Mouse (Mus musculus) c-Kit-negative CD71-positive TER-119-positive erythroid progenitor cells, embryonic 14.5 days (primary cell): ENCODE data around the gene Dmkn.

ENCODE experiments used
- DNase-seq: peaks from one replicate; pipeline ENCODE4 v3.0.0-alpha.2; 2013; ENCODE audit warnings: low read depth, low spot score

Gene Dmkn

GRCm38 (mm10) chr7:30761769-30762352, 1.7 kb upstream of the Dmkn start:
- no peak for DNase-seq

DNA sequence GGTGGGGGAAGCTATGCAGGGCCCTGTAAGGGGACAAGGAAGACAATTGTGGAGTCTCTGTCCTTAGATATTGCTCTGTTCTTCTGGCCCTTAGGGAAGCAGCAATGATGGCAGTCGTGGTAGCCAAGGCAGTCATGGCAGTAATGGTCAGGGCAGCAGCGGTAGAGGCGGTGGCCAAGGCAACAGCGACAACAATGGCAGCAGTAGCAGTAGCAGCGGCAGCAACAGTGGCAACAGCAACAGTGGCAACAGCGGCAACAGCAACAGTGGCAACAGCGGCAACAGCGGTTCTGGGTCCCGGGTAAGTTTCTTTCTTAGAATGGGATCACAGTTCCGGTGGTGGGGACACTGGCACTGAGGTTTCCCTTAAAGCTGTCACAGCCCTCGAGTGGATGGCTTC, 1.6 kb downstream of the Dmkn start:
- no peak for DNase-seq

- no peak for DNase-seq
Observed at GRCm38 (mm10) chr7:30766408-30766807, 2.9 kb downstream of the Dmkn start.

DNA sequence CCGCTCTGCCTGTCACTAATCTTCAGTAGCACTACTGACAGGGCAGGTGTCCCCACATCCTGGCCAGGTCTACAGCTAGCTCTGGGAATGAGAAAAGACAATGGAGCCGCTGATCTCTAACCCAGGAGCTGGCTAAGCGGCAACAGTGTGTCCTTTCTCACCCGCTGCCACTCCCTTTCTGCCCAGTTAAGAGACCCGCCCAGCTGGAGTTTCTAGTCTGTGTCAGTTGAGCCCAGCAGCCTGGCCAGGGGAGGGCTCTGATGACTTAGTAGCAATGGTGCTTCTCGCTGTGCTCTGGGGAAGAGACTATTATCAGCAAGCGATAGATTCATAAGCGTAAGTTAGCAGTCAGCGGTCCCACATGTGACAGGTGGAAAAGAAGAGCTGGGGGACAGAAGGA, 5.7 kb downstream of the Dmkn start:
- no peak for DNase-seq

GRCm38 (mm10) chr7:30776104-30776503, 12.5 kb downstream of the Dmkn start:
- DNase-seq = no peak

- no peak for DNase-seq
Observed at GRCm38 (mm10) chr7:30777081-30777579, 13.6 kb downstream of the Dmkn start.

DNA sequence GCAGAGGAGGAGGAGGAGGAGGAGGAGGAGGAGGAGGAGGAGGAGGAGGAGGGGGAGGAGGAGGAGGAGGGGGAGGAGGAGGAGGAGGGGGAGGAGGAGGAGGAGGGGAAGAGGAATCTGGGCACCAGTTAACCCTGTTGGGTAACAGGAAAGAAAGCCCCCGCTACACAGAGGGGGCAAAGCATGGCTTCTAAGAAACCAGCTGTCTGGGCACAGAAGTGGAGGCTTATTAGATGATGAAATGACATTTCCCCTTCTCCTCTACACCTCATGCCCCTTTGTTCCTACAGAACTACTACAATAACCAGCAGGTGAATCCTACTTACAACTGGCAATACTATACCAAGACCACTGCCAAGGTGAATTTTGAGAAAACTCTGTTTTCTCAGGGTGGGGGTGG, 14.4 kb downstream of the Dmkn start:
- no peak for DNase-seq

- DNase-seq = no peak
Observed at GRCm38 (mm10) chr7:30781792-30782191, 18.2 kb downstream of the Dmkn start.

DNA sequence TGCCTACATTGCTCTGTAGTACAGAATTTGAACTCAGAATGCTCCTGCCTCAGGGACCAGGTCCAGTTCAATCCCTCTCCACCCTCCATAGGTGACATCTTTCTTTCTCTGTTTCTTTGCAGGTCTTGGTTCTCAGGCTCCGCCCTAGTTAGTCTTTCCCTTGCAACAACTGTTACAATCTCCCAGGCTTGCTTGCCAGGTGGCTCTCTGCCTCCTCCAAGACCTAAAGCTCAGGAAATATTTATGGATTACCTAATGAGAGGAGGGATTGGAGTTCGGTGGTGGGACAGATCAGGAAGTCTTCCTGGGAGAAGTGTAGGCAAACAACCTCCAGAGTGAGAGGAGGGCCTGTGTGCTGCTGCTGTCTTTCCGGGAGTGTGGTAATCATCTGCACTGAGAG, 19.1 kb downstream of the Dmkn start:
- DNase-seq = no peak

GRCm38 (mm10) chr7:30785154-30785553, 21.6 kb downstream of the Dmkn start:
- no peak for DNase-seq

GRCm38 (mm10) chr7:30785721-30786546, 22.4 kb downstream of the Dmkn start:
- DNase-seq = no peak

DNA sequence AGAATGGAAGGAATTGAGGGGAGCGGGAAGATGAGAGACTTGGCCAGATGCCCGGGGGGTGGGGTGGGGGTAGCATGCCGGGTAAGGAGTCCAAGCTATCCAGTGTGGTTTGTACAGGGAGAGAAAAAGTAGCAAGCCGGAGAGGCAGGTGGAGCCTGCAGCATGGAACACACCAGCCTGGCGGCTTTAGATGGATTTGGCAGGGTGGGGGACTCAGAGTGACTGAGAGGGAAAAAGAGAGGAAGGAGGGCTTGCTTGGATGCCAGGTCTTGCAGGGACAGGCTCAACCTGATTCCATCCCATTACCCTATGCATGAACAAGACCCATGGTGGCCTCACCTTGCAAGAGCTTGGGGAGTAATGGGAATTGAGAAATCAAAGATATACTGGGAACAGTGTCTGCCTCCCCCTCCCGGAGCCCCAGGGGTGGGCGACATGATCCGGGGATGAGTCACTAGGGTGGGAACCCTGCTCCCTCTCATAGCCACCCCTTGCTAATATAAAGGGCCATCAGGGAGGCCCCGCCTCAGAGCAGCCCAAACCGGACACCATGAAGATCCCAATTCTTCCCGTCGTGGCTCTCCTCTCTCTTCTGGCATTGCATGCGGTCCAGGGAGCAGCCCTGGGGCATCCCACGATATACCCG, 23.9 kb downstream of the Dmkn start, which contains the start of gene Krtdap:
Gene Krtdap (plus strand): TSS at position 520 of the 646 bp plus-strand sequence.
- no peak for DNase-seq

GRCm38 (mm10) chr7:30790141-30790540, 26.6 kb downstream of the Dmkn start:
- no peak for DNase-seq

- no peak for DNase-seq
Observed at GRCm38 (mm10) chr7:30791921-30792320, 28.4 kb downstream of the Dmkn start.

GRCm38 (mm10) chr7:30794921-30795320, 31.4 kb downstream of the Dmkn start:
- no peak for DNase-seq

DNA sequence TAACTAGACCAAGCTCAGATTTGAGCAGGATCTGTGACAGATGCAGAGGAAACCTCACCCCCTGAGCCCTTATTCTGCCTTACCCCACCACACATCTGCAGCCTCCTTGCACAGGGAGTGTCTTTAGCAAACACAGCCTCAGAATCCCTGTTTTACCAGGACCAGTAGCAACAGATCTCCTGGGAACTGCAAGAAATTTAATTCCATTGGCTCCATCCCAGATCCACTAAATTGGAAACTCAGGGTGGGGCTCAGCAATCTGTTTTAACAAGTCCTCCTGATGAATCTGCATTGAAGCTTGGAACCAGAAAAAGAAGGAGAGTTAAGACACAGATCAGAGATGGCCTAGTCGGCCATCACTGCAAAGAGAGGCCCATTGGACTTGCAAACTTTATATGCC, 33.2 kb downstream of the Dmkn start:
- no peak for DNase-seq

DNA sequence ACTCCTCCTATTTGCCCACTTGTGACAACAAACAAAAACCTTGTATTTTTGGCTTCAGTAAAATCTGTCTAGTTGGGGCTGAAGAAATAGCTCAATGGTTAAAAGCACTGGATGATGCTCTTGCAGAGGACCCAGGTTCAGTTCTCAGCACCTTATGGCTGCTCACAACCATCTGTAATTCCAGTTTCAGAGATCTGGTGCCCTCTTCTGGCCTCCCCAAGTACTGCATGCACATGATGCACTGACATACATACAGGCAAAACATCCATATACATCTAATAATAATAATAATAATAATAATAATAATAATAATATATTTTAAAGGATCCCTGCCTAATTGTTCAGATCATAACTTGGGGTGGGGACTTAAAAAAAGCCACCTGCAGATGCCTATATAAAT, 37.1 kb downstream of the Dmkn start:
- DNase-seq = no peak

DNA sequence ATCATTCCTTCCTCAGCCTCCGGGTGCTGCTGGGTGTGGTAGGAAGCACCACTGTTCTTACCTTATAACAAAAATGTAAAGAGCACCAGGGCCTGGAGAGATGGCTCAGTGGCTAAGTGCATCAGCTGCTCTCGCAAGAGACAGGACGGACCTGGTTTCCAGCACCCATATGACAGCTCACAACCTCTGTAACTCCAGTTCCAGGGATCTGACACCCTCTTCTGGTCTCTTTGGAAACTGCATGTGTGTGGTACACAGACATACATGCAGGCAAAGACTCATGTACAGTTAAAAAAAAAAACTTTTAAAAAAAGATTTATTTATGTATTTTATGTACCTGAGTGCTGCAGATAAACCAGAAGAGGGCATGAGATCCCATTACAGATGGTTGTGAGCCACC, 39.7 kb downstream of the Dmkn start:
- no peak for DNase-seq

GRCm38 (mm10) chr7:30804026-30804715, 40.6 kb downstream of the Dmkn start:
- DNase-seq = no peak

- peak; percentile 24 for DNase-seq
Observed at GRCm38 (mm10) chr7:30805924-30806323, 42.4 kb downstream of the Dmkn start.

DNA sequence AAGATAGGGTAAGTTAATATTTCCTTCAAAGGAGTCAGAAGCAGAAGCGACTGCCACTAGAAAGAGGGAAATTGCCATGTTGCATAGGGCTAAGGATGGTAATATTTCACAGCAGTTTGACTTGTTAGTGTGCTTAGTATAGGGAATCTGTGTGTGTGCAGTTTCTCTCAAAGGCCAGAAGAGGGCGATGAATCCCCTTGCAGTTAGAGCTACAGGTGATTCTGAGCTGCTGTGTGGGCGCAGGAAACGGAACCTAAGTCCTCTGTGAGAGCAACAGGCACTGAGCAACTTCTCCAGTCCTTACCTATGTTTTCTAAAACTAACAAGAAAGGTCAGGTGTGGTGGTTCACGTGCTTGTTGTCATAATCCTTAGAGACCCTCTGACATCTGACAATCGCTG, 46.8 kb downstream of the Dmkn start:
- no peak for DNase-seq

- DNase-seq = no peak
Observed at GRCm38 (mm10) chr7:30811757-30812290, 48.3 kb downstream of the Dmkn start.
